Mouse (Mus musculus) gastrocnemius, adult 18-20 months (tissue): ENCODE data around the gene Sh3glb2. TPM values are rescaled to one million over a fixed set of nuclear protein-coding genes. Genes with fewer than 3 reads are reported as not detected.
A peak's percentile ranks its signal among the peaks of the same experiment; 100 is the strongest.

ENCODE experiments used
- DNase-seq: peaks from one replicate; pipeline ENCODE4 v3.0.0; 2021; ENCODE audit warnings: low spot score
- total RNA-seq, 2 experiments: library from RNA; stranded (reverse); gene quantifications; 2 replicates each; pipeline ENCODE4 v1.2.3; 2021

The Sh3glb2 gene
- total RNA-seq, 2 experiments from 2014 or later: 15.7 to 17.5 TPM

DNA sequence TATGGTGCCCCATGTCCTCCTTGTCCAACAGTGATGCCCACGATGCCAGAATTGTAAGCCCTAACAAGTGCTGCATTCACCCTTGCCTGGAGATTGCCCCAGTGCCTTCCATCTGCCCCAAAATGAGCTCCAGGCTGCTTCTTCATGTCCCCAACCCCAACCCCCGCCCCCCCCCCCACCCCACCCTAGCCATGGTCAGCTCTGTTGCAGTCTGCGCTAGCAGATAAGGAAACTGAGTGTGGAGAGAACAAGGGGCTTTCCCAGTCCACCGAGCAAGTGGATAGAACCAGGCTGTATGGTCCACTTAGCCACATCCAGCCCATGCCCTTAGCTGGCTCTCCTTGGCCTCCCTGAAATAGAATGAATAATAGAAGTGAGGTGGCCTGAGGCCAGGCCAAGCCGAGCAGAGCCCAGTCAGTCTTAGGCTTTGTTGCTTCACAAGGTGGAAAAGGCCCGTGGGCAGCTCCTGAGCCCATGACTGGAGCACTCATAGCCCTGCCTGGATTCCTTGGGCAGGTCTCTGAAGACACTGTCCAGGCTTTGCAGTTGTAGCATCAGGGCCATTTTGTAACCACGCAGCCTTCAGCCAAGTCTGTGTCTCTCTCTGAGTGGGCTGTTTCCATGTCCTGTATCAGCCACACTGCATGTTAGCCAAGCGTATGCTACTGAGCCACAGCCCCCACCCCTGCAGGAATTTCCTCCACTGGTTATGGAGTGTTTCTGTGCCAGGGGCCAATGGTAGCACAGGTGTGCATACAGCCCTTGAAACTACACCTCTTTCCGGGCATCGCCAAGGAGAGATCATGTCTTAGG, 21.6 kb upstream of the Sh3glb2 start:
- no peak for DNase-seq

- DNase-seq: no peak
These were observed 20.2 kb upstream of the Sh3glb2 start for GRCm38 (mm10) chr2:30379307-30379706.

DNA sequence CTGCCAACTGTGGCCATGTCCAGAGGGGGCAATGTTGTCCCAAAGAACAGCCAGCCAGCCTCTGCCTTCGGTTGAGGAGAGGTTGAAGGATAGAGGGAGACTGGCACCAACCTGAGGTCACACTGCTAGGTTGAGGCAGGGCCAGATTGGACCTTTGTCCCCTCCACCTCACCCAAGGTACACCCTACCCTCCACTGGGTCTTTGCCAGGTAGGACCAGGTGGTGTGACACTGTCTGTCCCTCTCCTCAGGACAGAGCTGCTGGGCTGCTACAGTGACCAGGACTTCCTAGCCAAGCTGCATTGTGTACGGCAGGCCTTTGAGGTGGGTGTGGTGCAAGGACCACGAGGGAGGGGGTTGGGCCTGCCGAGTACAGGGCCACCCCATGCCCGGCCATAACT, 18.6 kb upstream of the Sh3glb2 start:
- no peak for DNase-seq

DNA sequence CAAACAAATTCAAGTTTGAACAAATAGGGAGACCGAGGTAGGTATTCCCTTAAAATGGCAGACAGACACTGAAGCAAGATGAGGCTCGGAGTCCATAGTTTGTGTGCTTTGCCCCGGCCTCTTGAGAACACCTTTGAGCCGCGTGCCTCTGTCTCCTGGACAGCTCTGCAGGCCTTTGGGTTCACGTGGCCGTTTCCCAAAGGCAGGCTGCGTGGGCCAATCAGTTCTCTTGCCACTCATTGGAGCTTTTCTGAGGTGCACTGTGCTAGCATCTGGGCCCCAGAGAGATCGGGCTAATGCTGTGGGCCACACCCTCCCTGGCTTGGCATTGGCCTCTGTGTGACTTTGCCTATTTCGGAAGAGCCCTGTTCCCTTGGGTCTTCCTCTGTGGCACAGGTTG, 16.8 kb upstream of the Sh3glb2 start:
- DNase-seq: no peak

DNA sequence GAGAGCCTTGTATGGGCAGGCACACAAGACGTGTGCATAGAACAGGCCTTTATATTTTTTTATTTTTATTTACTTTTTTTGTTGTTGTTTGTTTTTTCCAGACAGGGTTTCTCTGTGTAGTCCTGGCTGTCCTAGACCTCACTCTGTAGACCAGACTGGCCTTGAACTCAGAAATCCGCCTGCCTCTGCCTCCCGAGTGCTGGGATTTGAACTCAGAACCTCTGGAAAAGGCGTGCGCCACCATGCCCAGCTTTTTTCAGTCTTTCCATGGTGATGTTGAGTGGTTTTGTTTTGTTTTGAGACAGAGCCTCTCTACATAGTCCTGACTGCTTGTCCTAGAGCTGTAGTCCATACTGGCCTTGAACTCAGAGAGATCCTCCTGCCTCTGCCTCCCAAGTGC, 13.6 kb upstream of the Sh3glb2 start:
- DNase-seq: no peak

DNA sequence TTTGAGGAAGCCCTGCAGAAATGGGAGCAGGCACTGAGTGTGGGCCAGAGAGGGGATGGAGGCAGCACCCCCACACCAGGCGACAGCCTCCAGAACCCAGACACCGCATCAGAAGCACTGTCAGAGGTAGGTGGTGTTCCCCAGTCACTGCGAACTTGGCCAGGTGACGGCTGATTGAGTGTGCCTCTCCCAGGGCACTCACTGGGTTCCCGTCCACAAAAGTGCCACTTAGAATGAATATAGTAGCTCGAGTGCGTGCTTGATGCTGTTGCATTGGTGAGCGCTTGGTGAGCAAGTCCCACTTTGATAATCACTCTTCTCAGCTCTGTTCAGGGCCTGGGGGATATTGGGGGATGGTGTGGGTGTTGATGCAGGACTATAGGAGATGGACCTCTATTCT, 12.4 kb upstream of the Sh3glb2 start:
- DNase-seq: no peak

DNA sequence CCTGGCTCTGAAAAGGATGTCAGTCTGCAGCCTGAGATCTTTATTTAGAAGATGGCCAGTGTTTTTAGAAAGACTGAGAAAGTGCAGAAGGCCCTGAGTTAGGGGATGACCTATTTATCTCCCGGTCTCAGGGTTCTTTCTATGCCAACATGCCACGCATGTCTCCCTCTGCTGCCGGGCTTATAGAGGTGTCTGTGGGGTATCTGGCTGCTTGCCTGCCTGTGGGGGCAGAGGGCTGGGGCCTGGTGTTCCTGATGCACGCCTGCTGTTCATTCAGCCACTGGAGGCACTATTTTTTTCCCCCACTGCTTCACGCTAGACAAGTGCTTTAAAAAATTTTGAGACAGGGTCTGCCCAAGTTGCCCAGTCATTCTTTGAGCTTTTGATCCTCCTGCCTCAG, 7.1 kb upstream of the Sh3glb2 start:
- no peak for DNase-seq

DNA sequence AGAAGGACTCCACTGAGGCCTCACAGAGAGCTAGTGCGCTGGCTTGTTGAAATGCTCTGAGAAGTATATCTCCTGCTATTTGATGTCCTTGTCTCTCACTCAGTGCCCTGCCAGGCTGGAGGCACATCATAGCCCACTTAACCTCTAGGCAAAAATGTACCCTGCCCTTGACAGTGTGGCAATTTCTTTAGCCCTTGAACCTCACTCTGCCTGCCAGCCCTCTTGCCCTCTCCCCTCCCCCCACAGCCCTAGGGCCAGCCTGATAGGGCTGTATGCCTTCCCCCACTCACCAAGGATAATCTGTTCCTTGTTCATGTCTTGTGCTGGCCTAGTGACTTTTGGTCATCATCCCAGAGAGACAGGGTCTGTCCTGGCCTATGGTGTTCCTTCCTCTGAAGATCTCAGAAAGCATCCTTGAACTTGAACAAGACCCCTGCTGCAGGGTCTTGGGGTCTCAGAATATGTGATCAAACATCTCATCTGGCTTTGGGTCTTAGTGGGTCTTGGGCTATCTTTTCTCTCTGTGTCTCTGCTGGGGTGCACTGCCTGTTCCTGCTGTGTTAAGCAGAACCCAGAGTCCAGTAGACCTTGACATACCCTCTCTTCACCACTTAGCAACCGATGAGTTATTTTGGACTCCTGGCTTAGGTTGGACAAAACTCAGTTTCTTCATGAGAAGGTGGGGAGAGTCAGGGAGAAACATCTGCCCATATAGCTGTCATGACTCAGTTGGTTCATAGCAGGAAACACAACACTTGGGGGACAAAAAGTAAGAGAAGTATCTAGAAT, 6.3 kb upstream of the Sh3glb2 start:
- DNase-seq: no peak

GRCm38 (mm10) chr2:30363773-30364650, 4.9 kb upstream of the Sh3glb2 start, which contains the start of gene Miga2:
Gene Miga2 (plus strand): TSS chr2:30364233.
- DNase-seq: peak; percentile 100

DNA sequence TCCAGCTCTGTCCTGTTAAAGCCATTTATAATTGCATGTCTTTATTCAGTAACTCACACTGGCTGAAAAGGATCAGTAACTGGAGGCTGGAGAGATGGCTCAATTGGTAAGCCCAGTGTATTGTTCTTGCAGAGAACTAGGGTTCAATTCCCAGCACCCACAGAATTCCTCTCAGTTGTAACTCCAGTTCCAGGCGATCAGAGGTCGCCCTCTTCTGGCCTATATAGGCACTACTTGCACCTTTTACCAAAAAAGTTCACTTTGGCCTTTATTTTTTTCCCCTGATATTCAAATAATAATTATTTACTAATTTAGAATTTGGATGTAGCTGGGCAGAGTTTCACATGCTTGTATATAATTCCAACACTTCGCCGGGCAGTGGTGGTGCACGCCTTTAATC, 3.7 kb upstream of the Sh3glb2 start:
- no peak for DNase-seq

GRCm38 (mm10) chr2:30360626-30361025, 1.5 kb upstream of the Sh3glb2 start:
- no peak for DNase-seq

DNA sequence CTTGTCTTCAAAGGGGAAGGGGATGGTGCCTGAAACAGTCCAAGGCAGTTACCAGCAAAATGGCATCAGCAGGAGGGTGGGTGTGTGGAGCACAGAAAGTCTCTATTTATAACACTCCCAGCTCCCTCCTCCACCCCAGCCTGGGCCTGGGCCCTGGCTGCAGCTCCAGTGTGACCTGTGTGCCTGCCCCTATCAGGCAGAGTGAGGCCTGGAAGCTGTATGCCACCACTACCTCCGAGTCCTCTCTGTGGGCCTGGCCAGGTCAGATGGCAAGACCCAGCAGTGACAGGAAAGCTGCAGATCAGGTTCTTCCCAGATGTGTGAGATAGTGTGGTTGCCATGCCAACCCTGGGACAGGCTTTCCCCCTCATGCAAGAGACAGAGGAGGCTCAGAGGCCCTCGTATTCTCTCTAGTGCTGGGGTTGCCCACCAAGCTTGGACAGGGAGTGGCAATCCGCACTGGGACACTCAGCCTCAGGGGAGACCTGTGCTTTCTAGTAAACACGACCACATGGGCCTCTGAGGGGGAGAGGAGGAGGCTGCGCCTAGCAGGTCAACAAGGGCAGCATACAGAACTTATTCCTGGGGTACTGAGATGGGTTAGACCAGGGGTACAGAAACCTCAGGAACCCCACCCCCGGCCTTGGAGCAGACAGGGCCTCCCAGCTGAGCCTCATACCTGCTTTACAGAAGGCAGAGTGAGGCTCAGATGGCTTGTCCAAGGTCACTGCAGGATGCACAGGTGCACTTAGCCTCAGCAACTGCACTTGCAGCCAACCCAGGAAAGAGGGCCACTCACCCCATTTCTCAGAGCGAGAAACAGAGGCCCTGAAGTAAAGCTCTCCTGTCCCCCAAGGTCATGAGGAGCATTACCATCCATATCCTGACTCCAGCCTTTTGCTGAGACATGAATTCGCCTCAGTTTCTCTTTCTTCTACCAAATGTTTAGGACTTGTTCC, 1.3 kb downstream of the Sh3glb2 start:
- no peak for DNase-seq

DNA sequence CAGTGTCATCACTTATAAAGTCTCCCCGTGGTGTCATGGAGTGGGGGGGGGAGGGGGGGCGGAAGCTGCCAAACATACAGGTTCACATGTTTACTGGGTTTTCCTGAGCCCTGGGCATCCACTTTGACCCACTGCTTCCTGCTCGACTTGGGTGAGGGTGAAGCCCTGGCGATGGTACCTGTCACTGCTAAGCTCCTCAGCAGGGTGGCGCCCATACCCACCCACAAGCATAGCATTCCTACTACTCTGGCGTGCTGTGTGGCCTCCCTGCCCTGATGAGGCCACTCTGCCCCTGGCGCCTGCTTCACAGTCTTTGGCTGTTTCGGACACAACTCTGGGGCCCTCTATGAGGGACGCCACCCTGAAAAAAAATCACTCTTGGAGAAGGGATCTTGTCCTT, 2.2 kb downstream of the Sh3glb2 start:
- no peak for DNase-seq

DNA sequence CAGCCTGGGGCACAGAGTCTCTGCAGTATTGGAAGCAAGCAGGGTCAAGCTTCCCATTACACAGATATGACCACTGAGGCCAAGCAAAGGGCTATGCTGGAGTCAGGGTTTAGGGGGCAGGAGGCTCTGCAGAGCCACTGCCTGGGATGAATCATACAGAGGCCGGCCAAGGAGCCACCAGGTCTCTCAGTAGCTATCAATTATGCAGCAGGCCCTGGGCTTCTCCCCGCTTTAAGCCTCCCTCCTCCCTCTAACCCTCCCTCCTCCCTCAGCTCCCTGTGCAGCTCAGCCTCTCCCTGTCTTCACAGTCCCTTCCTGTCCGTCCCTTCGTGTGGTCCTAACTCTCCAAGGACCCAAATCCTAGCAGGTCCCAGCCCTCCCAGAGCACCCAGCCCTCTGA, 2.9 kb downstream of the Sh3glb2 start:
- no peak for DNase-seq

DNA sequence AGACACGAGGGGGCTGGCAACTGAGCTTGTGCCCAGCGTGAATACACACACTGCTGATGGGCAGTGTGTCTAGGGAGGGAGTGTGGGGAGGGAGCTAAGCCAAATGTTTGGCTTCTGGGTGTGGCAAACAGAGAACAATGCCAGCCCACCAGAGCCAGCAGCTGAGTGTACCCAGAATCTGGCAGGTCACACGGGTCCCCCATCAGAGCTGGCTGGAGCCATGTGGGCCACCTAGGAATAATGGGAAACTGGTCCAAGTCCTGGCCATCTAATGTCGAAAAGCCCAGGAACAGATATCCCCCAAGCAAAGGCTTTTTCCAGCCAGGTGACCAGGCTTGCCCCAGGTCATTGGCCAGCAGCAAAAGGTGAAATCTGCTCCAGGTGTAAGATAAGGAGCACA, 3.3 kb downstream of the Sh3glb2 start:
- no peak for DNase-seq

DNA sequence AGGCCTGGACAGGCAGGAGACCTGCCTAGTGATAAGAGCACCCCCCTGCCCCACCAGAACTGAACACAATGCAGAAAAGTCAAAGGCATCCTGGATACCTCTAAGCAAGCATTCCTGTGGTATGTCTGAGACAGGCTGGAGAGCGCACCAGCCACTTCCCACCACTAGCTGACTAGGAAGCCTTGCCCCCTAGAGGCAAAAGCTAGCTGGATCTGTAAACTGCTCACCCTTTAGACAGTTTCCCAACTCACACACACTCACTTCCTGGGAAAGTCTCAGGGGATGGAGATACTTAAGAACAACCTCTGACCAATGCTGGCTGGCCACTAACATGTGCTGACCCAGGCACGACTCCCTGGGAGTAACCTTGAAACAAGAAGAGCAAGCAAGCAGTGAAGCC, 8.0 kb downstream of the Sh3glb2 start:
- DNase-seq: no peak

- DNase-seq: no peak
These were observed 9.9 kb downstream of the Sh3glb2 start for GRCm38 (mm10) chr2:30349196-30349595.

GRCm38 (mm10) chr2:30345971-30346676, 13.0 kb downstream of the Sh3glb2 start:
- no peak for DNase-seq

DNA sequence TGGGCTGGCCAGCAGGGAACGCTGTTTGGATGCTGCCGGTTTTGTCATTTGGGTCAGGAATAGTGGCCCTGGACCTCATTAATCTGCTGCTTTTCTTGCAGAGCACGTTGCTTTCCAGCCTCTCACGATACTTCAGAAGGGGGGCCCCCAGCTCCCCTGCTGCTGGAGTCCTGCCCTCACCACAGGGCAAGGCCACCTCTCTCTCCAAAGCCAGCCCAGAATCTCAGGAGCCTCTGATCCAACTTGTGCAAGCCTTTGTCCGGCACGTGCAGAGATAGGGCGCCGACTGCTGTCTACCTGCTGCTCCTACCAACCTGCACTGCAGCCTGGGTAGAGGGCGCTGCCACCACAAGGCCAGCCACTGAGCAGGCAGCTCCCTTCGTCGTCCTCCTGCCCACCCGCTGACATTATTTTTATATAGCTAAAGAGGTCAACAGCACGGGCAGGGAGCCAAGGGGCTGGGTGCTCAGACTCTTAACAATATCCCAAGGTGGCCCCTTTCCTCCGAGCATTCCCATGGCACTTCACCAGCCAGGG, 15.5 kb downstream of the Sh3glb2 start:
- no peak for DNase-seq

- DNase-seq: no peak
These were observed 16.6 kb downstream of the Sh3glb2 start for GRCm38 (mm10) chr2:30342544-30342943.
